Mouse (Mus musculus): ENCODE data around the gene Rab44.
"Not testable (repeated sequence)": the region's sequence is repeated elsewhere in the genome, so short reads cannot be mapped to it uniquely, and the experiment has no call there.

The Rab44 gene

GRCm38 (mm10) chr17:29113591-29114352 lies at the start of gene Rab44:
TSS of gene Rab44 (plus strand) at chr17:29114145.
- ATAC-seq (ENCODE audit: insufficient number of reproducible peaks, low FRiP score, low TSS enrichment), result no peak

- no peak for ATAC-seq (ENCODE audit: insufficient number of reproducible peaks, low FRiP score, low TSS enrichment)
Observed at GRCm38 (mm10) chr17:29065245-29065940, 48.6 kb upstream of the Rab44 start.

- ATAC-seq (ENCODE audit: insufficient number of reproducible peaks, low FRiP score, low TSS enrichment), result no peak
Observed at GRCm38 (mm10) chr17:29065971-29066370, 48.0 kb upstream of the Rab44 start.

GRCm38 (mm10) chr17:29067416-29067815 lies 46.5 kb upstream of the Rab44 start:
- ATAC-seq (ENCODE audit: insufficient number of reproducible peaks, low FRiP score, low TSS enrichment), result not testable (repeated sequence)

- no peak for ATAC-seq (ENCODE audit: insufficient number of reproducible peaks, low FRiP score, low TSS enrichment)
Observed at GRCm38 (mm10) chr17:29067847-29068246, 46.1 kb upstream of the Rab44 start.

- no peak for ATAC-seq (ENCODE audit: insufficient number of reproducible peaks, low FRiP score, low TSS enrichment)
Observed at GRCm38 (mm10) chr17:29069063-29069462, 44.9 kb upstream of the Rab44 start.

- ATAC-seq (ENCODE audit: insufficient number of reproducible peaks, low FRiP score, low TSS enrichment), result no peak
Observed at GRCm38 (mm10) chr17:29071820-29072219, 42.1 kb upstream of the Rab44 start.

- no peak for ATAC-seq (ENCODE audit: insufficient number of reproducible peaks, low FRiP score, low TSS enrichment)
Observed at GRCm38 (mm10) chr17:29072701-29073307, 41.1 kb upstream of the Rab44 start.

GRCm38 (mm10) chr17:29073313-29073712 lies 40.6 kb upstream of the Rab44 start:
- ATAC-seq (ENCODE audit: insufficient number of reproducible peaks, low FRiP score, low TSS enrichment), result no peak; the same call in 1 of the 2 replicates

- no peak for ATAC-seq (ENCODE audit: insufficient number of reproducible peaks, low FRiP score, low TSS enrichment)
Observed at GRCm38 (mm10) chr17:29074085-29074484, 39.9 kb upstream of the Rab44 start.

- ATAC-seq (ENCODE audit: insufficient number of reproducible peaks, low FRiP score, low TSS enrichment), result no peak
Observed at GRCm38 (mm10) chr17:29076235-29076634, 37.7 kb upstream of the Rab44 start.

- ATAC-seq (ENCODE audit: insufficient number of reproducible peaks, low FRiP score, low TSS enrichment), result no peak
Observed at GRCm38 (mm10) chr17:29077786-29078509, 36.0 kb upstream of the Rab44 start.

- no peak for ATAC-seq (ENCODE audit: insufficient number of reproducible peaks, low FRiP score, low TSS enrichment)
Observed at GRCm38 (mm10) chr17:29078519-29079383, 35.2 kb upstream of the Rab44 start.

- ATAC-seq (ENCODE audit: insufficient number of reproducible peaks, low FRiP score, low TSS enrichment), result no peak
Observed at GRCm38 (mm10) chr17:29080758-29081617, 33.0 kb upstream of the Rab44 start.

- ATAC-seq (ENCODE audit: insufficient number of reproducible peaks, low FRiP score, low TSS enrichment), result no peak
Observed at GRCm38 (mm10) chr17:29081618-29082381, 32.1 kb upstream of the Rab44 start.

GRCm38 (mm10) chr17:29083586-29083985 lies 30.4 kb upstream of the Rab44 start:
- no peak for ATAC-seq (ENCODE audit: insufficient number of reproducible peaks, low FRiP score, low TSS enrichment)

GRCm38 (mm10) chr17:29084656-29085055 lies 29.3 kb upstream of the Rab44 start:
- no peak for ATAC-seq (ENCODE audit: insufficient number of reproducible peaks, low FRiP score, low TSS enrichment)

- no peak for ATAC-seq (ENCODE audit: insufficient number of reproducible peaks, low FRiP score, low TSS enrichment)
Observed at GRCm38 (mm10) chr17:29085266-29085665, 28.7 kb upstream of the Rab44 start.
